Mouse (Mus musculus) forebrain, postnatal 0 days (tissue): ENCODE results near the gene Ubxn6. TPM values are rescaled to one million over a fixed set of nuclear protein-coding genes. Genes with fewer than 3 reads are reported as not detected.
A peak's percentile ranks its signal among the peaks of the same experiment; 100 is the strongest.

Experiments used
- ATAC-seq: fragments of 200-750 bp; cut with Nextera tagmentation; 2 replicates; pipeline ENCODE4 v1.8.0; 2017; ENCODE audit warnings: mild to moderate bottlenecking, moderate library complexity
- DNase-seq: peaks from one replicate; pipeline ENCODE4 v3.0.0-alpha.2; 2015
- H3K27ac ChIP-seq: fragments of 300-500 bp; sonication (generic); 2 replicates; pipeline ENCODE4 v1.5.1; 2014; ENCODE audit warnings: low read depth, mild to moderate bottlenecking, antibody characterized with exemption, low read length, moderate library complexity, mixed read lengths
- H3K27me3 ChIP-seq: fragments of 300-500 bp; sonication (generic); 2 replicates; pipeline ENCODE4 v1.6.1; 2014; ENCODE audit warnings: mild to moderate bottlenecking, low read length, mixed read lengths; ENCODE audit not compliant: insufficient read depth
- H3K36me3 ChIP-seq: fragments of 300-500 bp; sonication (generic); 2 replicates; pipeline ENCODE4 v1.6.1; 2014; ENCODE audit warnings: mild to moderate bottlenecking, moderate library complexity; ENCODE audit not compliant: insufficient read depth
- H3K4me1 ChIP-seq: fragments of 300-500 bp; sonication (generic); 2 replicates; pipeline ENCODE4 v1.6.1; 2014; ENCODE audit warnings: antibody characterized with exemption; ENCODE audit not compliant: insufficient read depth
- H3K4me2 ChIP-seq: fragments of 300-500 bp; sonication (generic); 2 replicates; pipeline ENCODE4 v1.6.1; 2014; ENCODE audit warnings: low read depth, mild to moderate bottlenecking, moderate library complexity
- H3K4me3 ChIP-seq: fragments of 300-500 bp; sonication (generic); 2 replicates; pipeline ENCODE4 v1.5.1; 2014; ENCODE audit warnings: low read depth, low read length, mixed read lengths
- H3K9ac ChIP-seq: fragments of 300-500 bp; sonication (generic); 2 replicates; pipeline ENCODE4 v1.6.1; 2014; ENCODE audit warnings: mild to moderate bottlenecking
- H3K9me3 ChIP-seq: fragments of 300-500 bp; sonication (generic); 2 replicates; pipeline ENCODE4 v1.6.1; 2016; ENCODE audit warnings: low read length
- CTCF ChIP-seq: sonication (generic); IDR thresholded peaks from 2 replicates; pipeline ENCODE4 v1.5.1; 2016; ENCODE audit warnings: antibody characterized with exemption, control low read depth, low read depth
- WGBS: fragments of 180-500 bp; shearing (Covaris S2); extraction: QIAGEN DNeasy Blood & Tissue Kit; methylation state at CpG from one replicate; pipeline ENCODE4 v1.1.7; 2014; 5-methylcytosine and 5-hydroxymethylcytosine counted together
- polyA plus RNA-seq: library from polyadenylated mRNA; unstranded; fragments of >200 nt; fragmentation: Nextera tagmentation; extraction: Ambion mirVana; gene quantifications from 2 replicates; pipeline ENCODE4 v1.2.1, GENCODE M21; 2015
- total RNA-seq: library from RNA; depleted of rRNA; stranded (reverse); fragments of >200 nt; gene quantifications from 2 replicates; pipeline ENCODE4 v1.2.3, GENCODE M21; 2014; rRNA removed

Ubxn6 gene
- total and polyA plus RNA-seq, 2 experiments from 2014 or later, result 88.1 to 90.3 TPM

DNA sequence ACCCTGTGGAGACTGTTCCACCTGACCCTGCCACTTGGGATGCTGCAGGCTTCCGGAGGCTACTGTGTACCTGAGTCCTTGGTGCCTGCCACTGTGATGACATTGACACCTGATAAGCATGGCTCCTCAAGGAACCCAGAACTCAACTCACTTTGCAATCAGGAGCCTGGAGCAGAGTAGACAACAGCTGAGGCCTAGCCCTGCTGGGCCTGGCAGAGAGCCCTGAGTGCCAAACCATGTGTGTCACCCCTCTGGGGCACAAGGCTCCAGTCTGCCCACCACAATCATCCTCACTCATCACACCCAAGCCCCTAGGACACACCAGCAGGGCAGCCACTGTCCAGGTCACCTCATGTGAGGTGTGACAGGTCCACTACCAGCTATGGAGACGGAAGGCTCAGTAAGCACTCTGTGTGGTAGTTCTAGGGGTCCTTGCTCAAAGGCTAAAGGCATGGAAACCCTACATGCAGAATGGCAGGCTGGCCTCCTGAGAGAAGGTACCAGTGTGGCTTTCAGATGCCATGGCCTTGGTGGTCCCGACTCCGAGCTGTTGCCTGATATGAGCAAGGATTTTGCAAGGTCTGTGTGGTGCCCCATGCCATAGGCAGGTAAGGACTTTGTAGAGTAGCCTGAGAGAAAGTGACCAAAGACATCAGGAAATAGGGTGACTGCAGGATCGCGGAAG, 54.3 kb downstream of the Ubxn6 start:
- no peaks in the 10 kb centered on the region for H3K9me3 ChIP-seq
- ATAC-seq, result no peak
- H3K4me1 ChIP-seq, result no peaks in the 10 kb centered on the region
- no peak overlapping the region for H3K9ac ChIP-seq
- no peak for DNase-seq
- H3K27me3 ChIP-seq, result no peaks in the 10 kb centered on the region
- no peak overlapping the region for H3K4me3 ChIP-seq
- no peak for TF ChIP-seq CTCF
- WGBS, result 95% methylated on average over 6 of the region's 6 CpGs
- peaks cover 43% of the 10 kb centered on the region for H3K36me3 ChIP-seq
- H3K27ac ChIP-seq, result 0 out of 2 replicates have a peak overlapping the region, but pooled peaks have one; percentile 29
- no peak overlapping the region for H3K4me2 ChIP-seq

DNA sequence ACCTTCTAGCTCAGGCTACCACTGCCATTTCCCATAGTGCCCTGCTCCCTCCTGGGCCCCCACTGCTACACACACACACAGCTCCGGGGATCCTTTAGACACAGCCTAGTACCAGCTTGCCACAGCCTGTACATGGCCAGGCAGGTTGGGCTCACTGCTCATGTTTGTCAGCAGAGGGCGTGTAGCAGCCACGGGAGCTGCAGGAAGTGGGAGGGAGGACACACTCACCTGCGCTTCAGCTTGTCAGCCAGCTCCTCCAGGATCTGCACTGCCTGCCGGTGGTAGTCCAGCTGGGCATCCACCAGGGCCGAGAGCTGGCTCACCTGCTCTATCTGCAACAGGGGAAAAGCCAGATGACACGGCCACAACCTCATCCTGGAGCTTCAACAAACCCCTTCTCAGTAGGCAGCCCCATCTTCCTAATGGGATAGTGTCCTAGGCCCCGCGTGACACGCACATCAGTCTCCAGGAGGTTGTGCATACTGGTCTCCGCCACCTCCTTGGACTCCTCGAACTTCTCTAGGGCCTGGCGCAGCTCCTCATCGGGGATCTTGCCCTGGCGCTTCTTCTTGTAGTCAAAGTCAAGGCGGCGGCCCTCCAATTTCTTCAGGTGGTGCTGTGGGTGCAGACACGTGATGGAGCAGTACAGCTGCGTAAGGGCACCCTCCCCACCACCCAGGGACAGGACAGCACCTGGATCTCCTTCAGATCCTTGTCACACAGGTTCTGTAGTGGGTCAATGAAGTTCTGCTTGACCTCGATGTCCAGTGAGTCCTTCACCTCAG, 56.3 kb downstream of the Ubxn6 start:
- H3K4me2 ChIP-seq, result no peak overlapping the region
- ATAC-seq, result peak; percentile 63
- H3K27me3 ChIP-seq, result no peaks in the 10 kb centered on the region
- H3K4me1 ChIP-seq, result no peaks in the 10 kb centered on the region
- peak; percentile 57 for DNase-seq
- no peak overlapping the region for H3K9ac ChIP-seq
- no peaks in the 10 kb centered on the region for H3K9me3 ChIP-seq
- H3K27ac ChIP-seq, result peak overlapping the region; percentile 35; the same call in 1 of the 2 replicates
- peaks cover 56% of the 10 kb centered on the region for H3K36me3 ChIP-seq
- no peak overlapping the region for H3K4me3 ChIP-seq
- 69% methylated on average over 20 of the region's 20 CpGs for WGBS
- TF ChIP-seq CTCF, result peak; percentile 58

DNA sequence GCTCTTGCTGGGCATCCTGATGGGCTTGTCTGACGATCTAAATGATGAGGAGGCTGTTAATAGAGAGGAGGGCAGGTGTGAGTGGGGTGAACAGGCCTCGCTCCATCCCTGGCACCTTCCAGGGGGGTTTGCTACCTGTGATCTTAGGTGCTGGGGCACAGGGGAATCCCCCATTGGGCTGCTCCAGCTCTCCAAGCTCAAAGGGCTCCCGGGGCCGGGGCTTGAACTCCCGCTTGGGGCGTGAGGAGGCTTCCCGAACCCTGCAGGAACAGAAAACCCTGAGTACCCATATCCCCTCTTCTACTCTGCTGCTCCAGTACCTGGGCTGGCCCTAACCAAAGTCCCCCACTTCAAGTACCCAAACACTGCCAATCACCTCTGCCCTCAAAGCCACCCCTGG, 57.0 kb downstream of the Ubxn6 start:
- ATAC-seq, result no peak
- no peak overlapping the region for H3K9ac ChIP-seq
- peak overlapping the region; percentile 35; the same call in 1 of the 2 replicates for H3K27ac ChIP-seq
- H3K4me1 ChIP-seq, result no peaks in the 10 kb centered on the region
- no peak overlapping the region for H3K4me2 ChIP-seq
- no peak for TF ChIP-seq CTCF
- no peaks in the 10 kb centered on the region for H3K27me3 ChIP-seq
- WGBS, result 91% methylated on average over 7 of the region's 7 CpGs
- H3K9me3 ChIP-seq, result no peaks in the 10 kb centered on the region
- no peak for DNase-seq
- H3K4me3 ChIP-seq, result no peak overlapping the region
- H3K36me3 ChIP-seq, result peaks cover 57% of the 10 kb centered on the region

Other genes with a start within 250 kb of the Ubxn6 start
- gene Zfp119a, start 196.1 kb downstream of the Ubxn6 start, total RNA-seq, result 8.8 and 15.1 TPM in 2 replicates
- 4.6 and 6.9 TPM in 2 replicates for gene Zfp119a, start 196.1 kb downstream of the Ubxn6 start, polyA plus RNA-seq
- gene Zfp959, start 182.9 kb downstream of the Ubxn6 start, total RNA-seq, result 11.5 and 14.9 TPM in 2 replicates
- gene Zfp959, start 182.9 kb downstream of the Ubxn6 start, polyA plus RNA-seq, result 6.2 and 8.4 TPM in 2 replicates
- gene Zfp119b, start 125.5 kb downstream of the Ubxn6 start, total RNA-seq, result 5.7 and 6.5 TPM in 2 replicates
- 5.4 and 6.0 TPM in 2 replicates for gene Zfp119b, start 125.5 kb downstream of the Ubxn6 start, polyA plus RNA-seq
- gene Ebi3, start 122.4 kb downstream of the Ubxn6 start, total RNA-seq, result 2.1 and 3.4 TPM in 2 replicates
- gene Ebi3, start 122.4 kb downstream of the Ubxn6 start, polyA plus RNA-seq, result 6.4 and 7.7 TPM in 2 replicates
- gene Yju2, start 115.9 kb downstream of the Ubxn6 start, total RNA-seq, result 12.9 and 15.2 TPM in 2 replicates
- 12.9 and 15.2 TPM in 2 replicates for gene Yju2, start 115.9 kb downstream of the Ubxn6 start, polyA plus RNA-seq
- 124 and 152 TPM in 2 replicates for gene Shd, start 104.6 kb downstream of the Ubxn6 start, total RNA-seq
- 106 and 116 TPM in 2 replicates for gene Shd, start 104.6 kb downstream of the Ubxn6 start, polyA plus RNA-seq
- gene Fsd1, start 88.5 kb downstream of the Ubxn6 start, total RNA-seq, result 106 and 113 TPM in 2 replicates
- 162 and 169 TPM in 2 replicates for gene Fsd1, start 88.5 kb downstream of the Ubxn6 start, polyA plus RNA-seq
- gene Stap2, start 69.4 kb downstream of the Ubxn6 start, total RNA-seq, result 2.2 and 4.5 TPM in 2 replicates
- gene Stap2, start 69.4 kb downstream of the Ubxn6 start, polyA plus RNA-seq, result 4.0 and 4.3 TPM in 2 replicates
- gene Mpnd, start 69.3 kb downstream of the Ubxn6 start, total RNA-seq, result 155 and 159 TPM in 2 replicates
- gene Mpnd, start 69.3 kb downstream of the Ubxn6 start, polyA plus RNA-seq, result 99.0 and 110 TPM in 2 replicates
- gene Sh3gl1, start 38.4 kb downstream of the Ubxn6 start, total RNA-seq, result 65.1 and 74.5 TPM in 2 replicates
- 93.2 and 99.0 TPM in 2 replicates for gene Sh3gl1, start 38.4 kb downstream of the Ubxn6 start, polyA plus RNA-seq
- gene Chaf1a, start 34.6 kb downstream of the Ubxn6 start, total RNA-seq, result 4.7 and 5.9 TPM in 2 replicates
- 4.5 and 4.6 TPM in 2 replicates for gene Chaf1a, start 34.6 kb downstream of the Ubxn6 start, polyA plus RNA-seq
- gene Hdgfl2, start 4.6 kb upstream of the Ubxn6 start, total RNA-seq, result 79.9 and 96.4 TPM in 2 replicates
- 99.9 and 114 TPM in 2 replicates for gene Hdgfl2, start 4.6 kb upstream of the Ubxn6 start, polyA plus RNA-seq
- 0.08 and 0.52 TPM in 2 replicates for gene Plin4, start 34.8 kb upstream of the Ubxn6 start, total RNA-seq
- 0.02 TPM in 1 of 2 replicates, not detected in the other for gene Plin4, start 34.8 kb upstream of the Ubxn6 start, polyA plus RNA-seq
- 2.7 and 3.2 TPM in 2 replicates for gene Plin5, start 42.6 kb upstream of the Ubxn6 start, total RNA-seq
- 2.4 and 3.9 TPM in 2 replicates for gene Plin5, start 42.6 kb upstream of the Ubxn6 start, polyA plus RNA-seq
- gene Lrg1, start 47.0 kb upstream of the Ubxn6 start, total RNA-seq, result not detected in 2 replicates
- 0.33 and 0.46 TPM in 2 replicates for gene Lrg1, start 47.0 kb upstream of the Ubxn6 start, polyA plus RNA-seq
- gene Sema6b, start 65.3 kb upstream of the Ubxn6 start, total RNA-seq, result 71.0 and 76.4 TPM in 2 replicates
- 15.6 and 18.1 TPM in 2 replicates for gene Sema6b, start 65.3 kb upstream of the Ubxn6 start, polyA plus RNA-seq
- gene Tnfaip8l1, start 87.4 kb upstream of the Ubxn6 start, total RNA-seq, result 11.0 and 12.8 TPM in 2 replicates
- 8.6 TPM in 2 replicates for gene Tnfaip8l1, start 87.4 kb upstream of the Ubxn6 start, polyA plus RNA-seq
- 52.3 and 65.1 TPM in 2 replicates for gene Mydgf, start 108.9 kb upstream of the Ubxn6 start, total RNA-seq
- gene Mydgf, start 108.9 kb upstream of the Ubxn6 start, polyA plus RNA-seq, result 65.7 and 75.0 TPM in 2 replicates
- gene Dpp9, start 143.9 kb upstream of the Ubxn6 start, total RNA-seq, result 16.2 and 21.9 TPM in 2 replicates
- gene Dpp9, start 143.9 kb upstream of the Ubxn6 start, polyA plus RNA-seq, result 16.1 and 19.5 TPM in 2 replicates
- 44.2 and 53.6 TPM in 2 replicates for gene Fem1a, start 181.8 kb upstream of the Ubxn6 start, total RNA-seq
- 15.4 and 17.2 TPM in 2 replicates for gene Fem1a, start 181.8 kb upstream of the Ubxn6 start, polyA plus RNA-seq
- gene Ticam1, start 201.8 kb upstream of the Ubxn6 start, total RNA-seq, result 1.9 and 2.5 TPM in 2 replicates
- gene Ticam1, start 201.8 kb upstream of the Ubxn6 start, polyA plus RNA-seq, result 1.2 and 1.5 TPM in 2 replicates
- gene Plin3, start 217.8 kb upstream of the Ubxn6 start, total RNA-seq, result 8.1 and 8.5 TPM in 2 replicates
- 12.4 and 13.9 TPM in 2 replicates for gene Plin3, start 217.8 kb upstream of the Ubxn6 start, polyA plus RNA-seq
- gene Arrdc5, start 225.3 kb upstream of the Ubxn6 start, total RNA-seq, result not detected in 2 replicates
- gene Arrdc5, start 225.3 kb upstream of the Ubxn6 start, polyA plus RNA-seq, result not detected in 2 replicates
- gene Uhrf1, start 228.3 kb upstream of the Ubxn6 start, total RNA-seq, result 7.4 and 11.6 TPM in 2 replicates
- 8.9 and 9.9 TPM in 2 replicates for gene Uhrf1, start 228.3 kb upstream of the Ubxn6 start, polyA plus RNA-seq